Mouse (Mus musculus) heart, adult 2 months (tissue): ENCODE results near the gene Nol9. TPM values are rescaled to one million over a fixed set of nuclear protein-coding genes. Genes with fewer than 3 reads are reported as not detected.

Experiments
- DNase-seq, 2 experiments: peaks; one replicate each; pipeline ENCODE4 v3.0.0; 2021
- H3K27ac ChIP-seq: fragments of 200-600 bp; 2 replicates; pipeline ENCODE4 v1.8.1; 2022
- H3K27me3 ChIP-seq: fragments of 200-500 bp; 2 replicates; pipeline ENCODE4 v1.6.1; 2012; ENCODE audit warnings: mild to moderate bottlenecking, low read length, inconsistent platforms, mixed read lengths; ENCODE audit not compliant: control insufficient read depth, insufficient read depth
- H3K36me3 ChIP-seq: fragments of 200-500 bp; 2 replicates; pipeline ENCODE4 v1.6.1; 2012; ENCODE audit warnings: low read length, inconsistent platforms; ENCODE audit not compliant: control insufficient read depth, insufficient read depth
- H3K4me1 ChIP-seq: fragments of 200-500 bp; 2 replicates; pipeline ENCODE4 v1.6.1; 2011; ENCODE audit warnings: low read length; ENCODE audit not compliant: control insufficient read depth, insufficient read depth
- H3K4me3 ChIP-seq: fragments of 200-600 bp; 2 replicates; pipeline ENCODE4 v1.8.1; 2022
- H3K79me2 ChIP-seq: fragments of 200-500 bp; replicated peaks from 2 replicates; pipeline ENCODE4 v1.6.1; 2012; ENCODE audit warnings: mild to moderate bottlenecking, inconsistent platforms, low read length, moderate library complexity, mixed read lengths; ENCODE audit not compliant: control insufficient read depth, insufficient read depth
- H3K9ac ChIP-seq: fragments of 200-500 bp; 2 replicates; pipeline ENCODE4 v1.6.1; 2012; ENCODE audit warnings: low read depth, mild to moderate bottlenecking, control low read depth, inconsistent platforms, low read length, mixed read lengths
- CTCF ChIP-seq: fragments of 200-600 bp; IDR thresholded peaks from 2 replicates; pipeline ENCODE4 v1.8.1; 2022; ENCODE audit warnings: antibody characterized with exemption, mild to moderate bottlenecking, moderate library complexity
- EP300 ChIP-seq: fragments of 200-500 bp; IDR thresholded peaks from 2 replicates; pipeline ENCODE4 v1.6.1; 2011; ENCODE audit warnings: low read depth, low read length, control low read depth; ENCODE audit not compliant: insufficient read depth
- POLR2A ChIP-seq: fragments of 200-500 bp; IDR thresholded peaks from 2 replicates; pipeline ENCODE4 v1.6.1; 2011; ENCODE audit warnings: mild to moderate bottlenecking, low read depth, low read length, control low read depth; ENCODE audit not compliant: insufficient read depth
- WGBS: fragments of 180-500 bp; shearing (Covaris S2); methylation state at CpG from one replicate; pipeline ENCODE4 v1.1.7; 2018; 5-methylcytosine and 5-hydroxymethylcytosine counted together
- intact Hi-C: fragments of 180-260 bp; cut with DNase I; formaldehyde crosslinking; loops from one replicate; pipeline ENCODE4 v1.15.1; 2025
- polyA plus RNA-seq: library from polyadenylated mRNA; depleted of rRNA; stranded (reverse); fragments of >200 nt; gene quantifications from 2 replicates; pipeline ENCODE4 v1.2.3, GENCODE M21; 2012
- total RNA-seq, 2 experiments: library from RNA; stranded (reverse); gene quantifications; 2 replicates each; pipeline ENCODE4 v1.2.3; 2021

Nol9 gene
- total and polyA plus RNA-seq, 3 experiments = 7.3 to 9.8 (median 9.7) TPM

DNA sequence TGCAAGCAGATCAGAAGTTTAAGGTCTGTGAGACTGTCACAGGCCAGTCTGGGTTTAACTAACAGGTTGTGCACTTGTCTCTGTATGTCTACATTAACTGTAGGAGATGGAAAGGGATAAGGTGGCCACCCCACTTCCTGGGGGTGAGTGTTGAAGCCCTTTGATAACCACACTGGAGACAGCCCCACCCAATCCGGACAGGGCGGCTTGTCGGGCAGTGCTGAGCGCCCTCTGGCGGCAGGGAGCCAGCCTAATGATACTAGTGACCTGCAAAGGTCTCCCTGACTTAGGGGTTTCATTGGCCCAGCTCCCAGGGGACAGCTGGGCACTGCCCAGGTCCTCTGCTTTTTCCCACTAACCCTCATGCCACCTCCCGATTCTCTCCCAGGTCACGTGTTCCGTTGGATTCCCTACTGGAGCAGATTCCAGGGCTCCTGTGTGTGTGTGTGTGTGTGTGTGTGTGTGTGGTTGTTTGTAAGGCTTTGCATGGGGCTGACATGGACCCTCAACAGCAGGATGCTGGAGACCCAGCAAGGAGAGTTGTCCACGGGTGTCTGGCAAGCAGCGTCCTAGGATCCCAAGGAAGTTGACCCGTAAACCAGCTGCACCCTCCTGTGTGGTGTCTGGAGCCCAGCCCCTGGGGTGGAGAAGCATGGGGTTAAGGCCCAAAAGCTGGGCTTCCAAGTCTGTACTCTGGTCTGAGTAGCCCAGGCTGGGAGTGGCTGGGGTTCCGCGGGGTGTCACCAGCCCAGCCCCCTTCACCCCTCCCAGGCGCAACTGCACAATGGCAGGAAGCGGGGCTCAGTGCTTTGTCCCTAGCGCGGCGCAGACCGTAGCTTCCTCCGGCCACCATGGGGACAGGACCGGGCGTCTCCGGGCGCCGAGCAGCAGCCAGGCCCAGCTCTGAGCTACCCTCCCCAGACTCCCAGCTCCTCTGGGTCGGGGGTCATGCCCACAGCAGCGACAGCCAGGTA lies 57.1 kb downstream of the Nol9 start:
- WGBS = 27% methylated on average over 27 of the region's 27 CpGs

DNA sequence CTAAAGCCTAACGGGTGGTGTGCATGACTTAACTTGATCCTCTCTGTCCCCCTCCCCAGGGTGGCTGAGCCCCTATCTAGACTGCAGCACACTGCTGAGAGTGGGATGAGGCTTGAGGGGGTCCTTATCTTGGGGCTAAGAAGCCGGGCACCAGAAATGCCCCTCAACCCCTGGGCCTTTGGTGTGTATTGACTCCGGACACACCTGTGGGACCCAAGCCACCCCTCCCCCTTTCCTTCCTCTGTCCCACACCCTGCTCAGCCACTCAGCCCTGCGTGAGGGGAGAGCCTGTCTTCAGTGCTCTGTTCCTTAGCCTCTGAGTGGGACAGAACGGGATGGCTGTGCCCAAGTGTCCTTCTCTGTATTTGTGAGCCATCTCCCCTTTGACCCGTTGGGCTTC lies 57.8 kb downstream of the Nol9 start:
- intact Hi-C loops = loop anchor here (2.0 kb wide), 1 partner anchor 58 kb away; the partner anchor contains the start of genes Nol9 and Tas1r1
- no peaks in the 10 kb centered on the region for H3K27me3 ChIP-seq
- H3K79me2 ChIP-seq = no peaks in the 10 kb centered on the region; the same call in 1 of the 2 replicates
- peaks cover 11% of the 10 kb centered on the region for H3K4me1 ChIP-seq
- peak in 1 of 2 experiments; percentile 57 for DNase-seq
- peak overlapping the region; percentile 75 for H3K9ac ChIP-seq
- no peak for TF ChIP-seq EP300
- no peak; the same call in 1 of the 2 replicates for TF ChIP-seq POLR2A
- no peak for TF ChIP-seq CTCF
- H3K27ac ChIP-seq = peak overlapping the region; percentile 98
- no peaks in the 10 kb centered on the region; the same call in 1 of the 2 replicates for H3K36me3 ChIP-seq
- WGBS = 45% methylated on average over 6 of the region's 6 CpGs
- H3K4me3 ChIP-seq = peak overlapping the region; percentile 59

More for the DNA sequence above, 57.1 kb downstream of the Nol9 start:
- peak; percentile 87 to 89 for DNase-seq
- peak overlapping the region; percentile 59 for H3K4me3 ChIP-seq
- H3K27me3 ChIP-seq = no peaks in the 10 kb centered on the region
- H3K4me1 ChIP-seq = peaks cover 5% of the 10 kb centered on the region; the same call in 1 of the 2 replicates
- H3K79me2 ChIP-seq = no peaks in the 10 kb centered on the region
- peak overlapping the region; percentile 75 for H3K9ac ChIP-seq
- TF ChIP-seq EP300 (0 out of 2 replicates have a peak, but pooled peaks have one; percentile 25), POLR2A (peak; percentile 60; the same call in 1 of the 2 replicates), CTCF (peak; percentile 97)
- intact Hi-C loops = loop anchor here (2.0 kb wide), 2 partner anchors 57 to 115 kb away; partner anchors contain the start of genes Nol9 and Tas1r1
- no peaks in the 10 kb centered on the region for H3K36me3 ChIP-seq
- peak overlapping the region; percentile 98 for H3K27ac ChIP-seq

DNA sequence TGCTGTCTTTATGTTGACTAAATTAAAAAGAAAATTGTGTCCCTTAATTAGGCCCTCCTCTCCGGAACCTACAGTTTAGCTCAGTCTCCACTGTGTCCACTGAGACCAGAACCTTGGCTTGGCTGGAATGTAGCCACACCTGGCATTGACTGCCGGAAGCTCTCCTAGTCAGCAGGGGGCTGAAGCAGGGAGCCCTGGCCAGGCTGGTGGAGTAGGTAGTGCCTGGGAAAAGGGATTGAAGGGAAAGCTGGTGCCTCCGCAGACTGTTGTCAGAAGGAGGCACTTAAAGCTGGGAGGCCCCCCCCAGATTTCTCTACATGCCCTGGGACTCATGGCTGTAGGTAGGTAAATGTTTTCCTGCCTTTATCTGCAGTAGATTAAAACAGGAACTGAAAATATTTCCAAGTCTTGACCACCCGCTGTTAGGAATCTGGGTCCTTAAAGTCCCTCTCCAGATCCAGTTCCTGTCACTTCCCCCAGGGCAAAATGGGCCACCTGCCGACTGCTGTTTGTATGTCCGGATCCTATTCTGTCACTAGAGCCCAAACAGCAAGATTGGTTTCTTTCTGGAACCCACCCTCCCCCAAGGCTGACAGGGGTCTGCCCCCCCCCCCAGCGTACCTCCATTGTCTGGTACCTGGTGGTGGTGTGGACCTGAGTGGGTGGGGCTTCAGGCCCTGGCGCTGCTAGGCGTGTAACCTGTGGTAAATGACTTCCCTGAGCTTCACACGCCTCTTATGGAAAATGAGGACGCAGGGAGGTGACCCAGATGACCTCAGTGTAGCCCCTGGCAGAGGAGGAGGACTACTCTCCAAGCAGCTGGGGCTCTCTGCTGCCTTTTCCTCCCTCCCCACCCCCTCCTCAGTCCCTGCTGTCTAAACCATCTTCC lies 59.0 kb downstream of the Nol9 start:
- no peaks in the 10 kb centered on the region for H3K27me3 ChIP-seq
- intact Hi-C loops = loop anchor here (2.0 kb wide), 1 partner anchor 59 kb away; the partner anchor contains the start of genes Nol9 and Tas1r1

GRCm38 (mm10) chr4:152100541-152100940 lies 61.4 kb downstream of the Nol9 start:
- Histone ChIP-seq H3K4me1 (peaks cover 11% of the 10 kb centered on the region), H3K4me3 (no peak overlapping the region), H3K27ac (peak overlapping the region; percentile 64), H3K36me3 (no peaks in the 10 kb centered on the region; the same call in none of the 2 replicates), H3K9ac (no peak overlapping the region), H3K79me2 (no peaks in the 10 kb centered on the region; the same call in 1 of the 2 replicates), H3K27me3 (no peaks in the 10 kb centered on the region)
- TF ChIP-seq CTCF (no peak), EP300 (no peak), POLR2A (no peak)
- intact Hi-C loops = no loop called here
- WGBS = 29% methylated on average over 11 of the region's 11 CpGs
- no peak for DNase-seq

More for the DNA sequence above, 59.0 kb downstream of the Nol9 start:
- 40% methylated on average over 11 of the region's 11 CpGs for WGBS
- H3K4me3 ChIP-seq = peak overlapping the region; percentile 36
- no peak for TF ChIP-seq POLR2A
- no peak for TF ChIP-seq EP300
- TF ChIP-seq CTCF = peak; percentile 22; the same call in 1 of the 2 replicates
- peak overlapping the region; percentile 75 for H3K9ac ChIP-seq
- H3K27ac ChIP-seq = peak overlapping the region; percentile 63
- H3K79me2 ChIP-seq = no peaks in the 10 kb centered on the region; the same call in 1 of the 2 replicates
- peaks cover 11% of the 10 kb centered on the region for H3K4me1 ChIP-seq
- H3K36me3 ChIP-seq = no peaks in the 10 kb centered on the region; the same call in none of the 2 replicates
- DNase-seq = no peak

DNA sequence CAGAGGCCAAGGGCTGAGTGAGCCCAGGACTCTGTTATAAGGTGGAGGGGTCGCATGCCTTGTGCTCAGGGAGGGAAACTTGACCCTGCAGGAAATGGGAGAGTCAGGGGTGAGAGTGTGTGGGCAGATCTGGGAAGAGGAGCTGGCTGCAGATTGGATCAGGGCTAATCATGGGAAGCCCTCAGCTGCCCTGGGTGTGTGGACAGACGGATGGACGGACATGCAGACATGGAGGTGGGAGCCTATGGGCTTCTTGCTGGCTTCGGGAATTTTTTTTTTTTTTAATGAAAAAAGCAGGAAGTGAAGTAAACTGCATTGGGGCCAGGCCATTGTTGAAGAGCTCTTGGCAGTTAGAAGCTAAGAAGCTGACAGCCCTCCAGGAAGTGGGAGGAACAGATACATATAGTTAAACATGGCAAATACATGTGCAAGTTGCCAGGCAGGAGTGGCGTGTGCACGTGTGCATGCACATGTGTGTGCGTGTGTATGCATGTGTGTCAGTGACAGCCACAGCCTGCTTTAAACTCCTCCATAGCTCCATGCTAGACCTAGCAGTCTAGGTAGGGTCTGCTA lies 62.0 kb downstream of the Nol9 start:
- TF ChIP-seq POLR2A = 0 out of 2 replicates have a peak, but pooled peaks have one; percentile 41
- no peak for TF ChIP-seq CTCF
- Histone ChIP-seq H3K9ac (peak overlapping the region; percentile 11), H3K4me1 (peaks cover 11% of the 10 kb centered on the region), H3K4me3 (peak overlapping the region; percentile 1), H3K27ac (peak overlapping the region; percentile 64), H3K79me2 (no peaks in the 10 kb centered on the region; the same call in 1 of the 2 replicates), H3K27me3 (no peaks in the 10 kb centered on the region), H3K36me3 (no peaks in the 10 kb centered on the region; the same call in none of the 2 replicates)
- WGBS = 40% methylated on average over 7 of the region's 7 CpGs
- no peak for DNase-seq
- intact Hi-C loops = no loop called here
